ENCODE assay signal across 10 mouse cellular contexts in the genomic region with DNA sequence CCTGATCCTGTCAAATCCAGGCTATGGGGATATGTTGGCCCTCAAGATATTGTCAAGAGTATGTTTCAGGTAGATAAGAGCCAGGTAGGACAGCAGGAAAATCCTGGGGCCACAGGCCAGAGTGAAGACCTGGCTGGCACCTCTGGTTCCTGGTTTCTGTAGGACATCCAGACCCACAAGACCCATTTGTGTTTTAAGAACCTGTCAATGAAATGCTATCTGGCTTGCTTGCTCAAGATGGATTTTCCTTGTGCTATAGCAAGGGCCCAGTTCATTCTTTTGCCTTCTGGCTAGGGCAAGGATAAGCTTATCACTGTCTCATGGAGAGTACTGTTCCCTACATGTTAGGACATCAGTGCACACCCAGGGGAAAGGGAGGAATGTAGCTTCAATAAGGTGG. TPM values are rescaled to one million over a fixed set of nuclear protein-coding genes. Genes with fewer than 3 reads are reported as not detected.
A peak's percentile ranks its signal among the peaks of the same experiment; 100 is the strongest.
DNase-seq lines count a peak whose midpoint lies in the region; ATAC-seq lines count a peak whose summit lies in the region.
"Had no signal": no experiment of that assay in that cellular context is flagged by ENCODE, and none has a peak within 500 bp of the region (broad histone marks: within the 10 kb centered on the region; RNA-seq: fewer than 3 reads in every experiment).

No protein-coding gene starts in this region.

- H3K27ac ChIP-seq in heart, embryonic 16.5 days (ENCODE audit: low read length) = peak overlapping the region; percentile 73
- H3K27ac ChIP-seq in embryonic facial prominence, embryonic 12.5 days = peak overlapping the region; percentile 88
- no peak overlapping the region for H3K27ac ChIP-seq in forebrain, embryonic 16.5 days (ENCODE audit: low read length)
- H3K27ac ChIP-seq in midbrain, embryonic 13.5 days = peak overlapping the region; percentile 80

- no peak for DNase-seq in heart, postnatal 4 days
- no peak for DNase-seq in retina, embryonic 14.5 days (ENCODE audit: low spot score)
- DNase-seq in adrenal gland, postnatal 10 days = no peak
- DNase-seq in right cerebral cortex, adult 18-20 months = no peak
- DNase-seq: cerebellum, adult 11 months had no signal

- no peak overlapping the region for H3K4me3 ChIP-seq in heart, embryonic 16.5 days (ENCODE audit: low read length)
- peak overlapping the region; percentile 24 for H3K4me3 ChIP-seq in embryonic facial prominence, embryonic 12.5 days
- H3K4me3 ChIP-seq in forebrain, embryonic 16.5 days (replicated peaks; ENCODE audit: low read length) = no peak overlapping the region
- peak overlapping the region; percentile 23 for H3K4me3 ChIP-seq in midbrain, embryonic 13.5 days (replicated peaks)

- no peak for ATAC-seq in heart, embryonic 16.5 days (replicated peaks; ENCODE audit: extremely low read depth, insufficient read depth, low FRiP score)
- no peak for ATAC-seq in embryonic facial prominence, embryonic 12.5 days (ENCODE audit: insufficient number of reproducible peaks, insufficient read depth, low FRiP score, low TSS enrichment)
- ATAC-seq in forebrain, embryonic 16.5 days = no peak
- no peak for ATAC-seq in midbrain, embryonic 13.5 days

- H3K36me3 ChIP-seq in heart, embryonic 16.5 days (ENCODE audit: control insufficient read depth, insufficient read depth) = peaks cover 6% of the 10 kb centered on the region; the same call in 1 of the 2 replicates
- peaks cover 28% of the 10 kb centered on the region for H3K36me3 ChIP-seq in embryonic facial prominence, embryonic 12.5 days
- H3K36me3 ChIP-seq in forebrain, embryonic 16.5 days (ENCODE audit: control insufficient read depth, insufficient read depth) = peaks cover 11% of the 10 kb centered on the region
- peaks cover 29% of the 10 kb centered on the region for H3K36me3 ChIP-seq in midbrain, embryonic 13.5 days

- H3K4me2 ChIP-seq in heart, embryonic 16.5 days (ENCODE audit: low read depth, low read length) = peak overlapping the region; percentile 30
- H3K4me2 ChIP-seq in embryonic facial prominence, embryonic 12.5 days (replicated peaks) = peak overlapping the region; percentile 68
- H3K4me2 ChIP-seq in forebrain, embryonic 16.5 days (ENCODE audit: low read length) = peak overlapping the region; percentile 48
- peak overlapping the region; percentile 87 for H3K4me2 ChIP-seq in midbrain, embryonic 13.5 days (replicated peaks)

- H3K9me3 ChIP-seq in heart, embryonic 16.5 days (replicated peaks; ENCODE audit: control insufficient read depth, low read length) = no peaks in the 10 kb centered on the region
- no peaks in the 10 kb centered on the region for H3K9me3 ChIP-seq in embryonic facial prominence, embryonic 12.5 days
- no peaks in the 10 kb centered on the region for H3K9me3 ChIP-seq in forebrain, embryonic 16.5 days (ENCODE audit: control insufficient read depth, low read length)
- H3K9me3 ChIP-seq in midbrain, embryonic 13.5 days = no peaks in the 10 kb centered on the region

- peaks cover 34% of the 10 kb centered on the region for H3K4me1 ChIP-seq in heart, embryonic 16.5 days (ENCODE audit: control insufficient read depth, insufficient read depth, low read length)
- H3K4me1 ChIP-seq in embryonic facial prominence, embryonic 12.5 days = peaks cover 47% of the 10 kb centered on the region
- peaks cover 53% of the 10 kb centered on the region for H3K4me1 ChIP-seq in forebrain, embryonic 16.5 days (replicated peaks; ENCODE audit: control insufficient read depth, insufficient read depth, low read length)
- H3K4me1 ChIP-seq in midbrain, embryonic 13.5 days (replicated peaks) = peaks cover 56% of the 10 kb centered on the region

- H3K27me3 ChIP-seq in heart, embryonic 16.5 days (ENCODE audit: control insufficient read depth, insufficient read depth, low read length) = peaks cover 17% of the 10 kb centered on the region
- 0 out of 2 replicates have a peak, but pooled peaks cover 3% of the 10 kb centered on the region for H3K27me3 ChIP-seq in embryonic facial prominence, embryonic 12.5 days
- H3K27me3 ChIP-seq in forebrain, embryonic 16.5 days (replicated peaks; ENCODE audit: control insufficient read depth, insufficient read depth, low read length) = no peaks in the 10 kb centered on the region
- H3K27me3 ChIP-seq in midbrain, embryonic 13.5 days = peaks cover 32% of the 10 kb centered on the region

- no peak overlapping the region for H3K9ac ChIP-seq in heart, embryonic 16.5 days (ENCODE audit: low read length)
- H3K9ac ChIP-seq in embryonic facial prominence, embryonic 12.5 days = peak overlapping the region; percentile 46
- 0 out of 2 replicates have a peak overlapping the region, but pooled peaks have one; percentile 23 for H3K9ac ChIP-seq in forebrain, embryonic 16.5 days (replicated peaks; ENCODE audit: low read depth, low read length)
- H3K9ac ChIP-seq in midbrain, embryonic 13.5 days (replicated peaks) = 0 out of 2 replicates have a peak overlapping the region, but pooled peaks have one; percentile 53

RNA-seq across cellular contexts. Expression of a gene that starts 3.5 kb away (rescaled TPM):
- polyA plus RNA-seq in heart, embryonic 16.5 days (2015; fragmentation: Nextera tagmentation; extraction: Ambion mirVana) = 9.4 and 11.5 TPM in 2 replicates
- 10 to 100 TPM; 14.9 to 16.7 TPM for total RNA-seq in heart, postnatal 4 days (2021)
- 69.6 and 80.7 TPM in 2 replicates for polyA plus RNA-seq in embryonic facial prominence, embryonic 12.5 days (2016; fragmentation: Nextera tagmentation; extraction: Ambion mirVana)
- 38.1 and 41.9 TPM in 2 replicates for polyA plus RNA-seq in forebrain, embryonic 16.5 days (2015; fragmentation: Nextera tagmentation; extraction: Ambion mirVana)
- polyA plus RNA-seq in midbrain, embryonic 13.5 days (2015; fragmentation: Nextera tagmentation; extraction: Ambion mirVana) = 33.2 and 38.7 TPM in 2 replicates
- 1 to 10 TPM; 7.9 to 9.3 TPM for total RNA-seq in adrenal gland, postnatal 10 days (2021)
- total RNA-seq: CH12.LX had no signal

Comparison
In these comparisons a context has a peak if more than half of its experiments do, and no peak if none do; other contexts are left out.
1. H3K4me2 ChIP-seq: peak in every context shown above with its lines; median percentile 87 in midbrain, embryonic 13.5 days; 68 in embryonic facial prominence, embryonic 12.5 days; 48 in forebrain, embryonic 16.5 days; 30 in heart, embryonic 16.5 days.
2. H3K4me3 ChIP-seq: peak in embryonic facial prominence, embryonic 12.5 days (single experiment) and midbrain, embryonic 13.5 days (single experiment); none in heart, embryonic 16.5 days (single experiment) and forebrain, embryonic 16.5 days (single experiment).